Mouse (Mus musculus): Measurements from ENCODE around the gene Aaas. TPM values are rescaled to one million over a fixed set of nuclear protein-coding genes. Genes with fewer than 3 reads are reported as not detected.
A peak's percentile ranks its signal among the peaks of the same experiment; 100 is the strongest.

Gene Aaas
- polyA plus RNA-seq, 1 experiment, result 18.1 TPM

- Histone ChIP-seq H3K9me3 (ENCODE audit: control insufficient read depth, low read length) (no peaks in the 10 kb centered on the region), H3K27me3 (ENCODE audit: control insufficient read depth) (no peaks in the 10 kb centered on the region), H3K36me3 (ENCODE audit: control insufficient read depth) (peaks cover 32% of the 10 kb centered on the region), H3K4me1 (ENCODE audit: control insufficient read depth) (peaks cover 44% of the 10 kb centered on the region), H3K4me3 (replicated peaks) (peak within 1 kb of the TSS; percentile 89)
- no peak for TF ChIP-seq GATA1 (IDR thresholded peaks at IDR 0.05; ENCODE audit: low read length)
- TF ChIP-seq TAL1 (IDR thresholded peaks at IDR 0.05; ENCODE audit: low read length), result no peak
These were observed 54.8 kb downstream of the Aaas start, which contains the start of gene Espl1 for GRCm38 (mm10) chr15:102295633-102296367. TSS of gene Espl1 (plus strand) at chr15:102296266.

Other genes starting within 250 kb of the Aaas start
- gene Spryd3, start 214.5 kb downstream of the Aaas start, polyA plus RNA-seq (2012), result 1.1 and 1.4 TPM in 2 replicates
- 0.05 TPM in 1 of 2 replicates, not detected in the other for gene Igfbp6, start 206.4 kb downstream of the Aaas start, polyA plus RNA-seq (2012)
- 0.12 and 0.18 TPM in 2 replicates for gene Soat2, start 200.2 kb downstream of the Aaas start, polyA plus RNA-seq (2012)
- 0.44 and 0.77 TPM in 2 replicates for gene Zfp740, start 147.5 kb downstream of the Aaas start, polyA plus RNA-seq (2012)
- gene Csad, start 146.0 kb downstream of the Aaas start, polyA plus RNA-seq (2012), result 0.97 and 1.4 TPM in 2 replicates
- 1.4 and 2.1 TPM in 2 replicates for gene Itgb7, start 118.8 kb downstream of the Aaas start, polyA plus RNA-seq (2012)
- gene Rarg, start 93.3 kb downstream of the Aaas start, polyA plus RNA-seq (2012), result 0.09 TPM in 2 replicates
- not detected in 2 replicates for gene Gm9918, start 80.2 kb downstream of the Aaas start, polyA plus RNA-seq (2012)
- gene Mfsd5, start 71.3 kb downstream of the Aaas start, polyA plus RNA-seq (2012), result 3.2 and 3.5 TPM in 2 replicates
- 12.0 and 15.2 TPM in 2 replicates for gene Espl1, start 54.5 kb downstream of the Aaas start, polyA plus RNA-seq (2012)
- 1.2 and 3.3 TPM in 2 replicates for gene Pfdn5, start 24.7 kb downstream of the Aaas start, polyA plus RNA-seq (2012)
- 6.4 and 8.0 TPM in 2 replicates for gene Myg1, start 19.1 kb downstream of the Aaas start, polyA plus RNA-seq (2012)
- not detected in 2 replicates for gene Sp7, start 16.4 kb upstream of the Aaas start, polyA plus RNA-seq (2012)
- gene Sp1, start 55.4 kb upstream of the Aaas start, polyA plus RNA-seq (2012), result 0.32 and 0.93 TPM in 2 replicates
- gene Amhr2, start 94.6 kb upstream of the Aaas start, polyA plus RNA-seq (2012), result 0.03 and 0.08 TPM in 2 replicates
- gene Prr13, start 108.3 kb upstream of the Aaas start, polyA plus RNA-seq (2012), result 28.4 and 73.8 TPM in 2 replicates
- gene Pcbp2, start 119.8 kb upstream of the Aaas start, polyA plus RNA-seq (2012), result 31.3 and 62.4 TPM in 2 replicates
- not detected in 2 replicates for gene Gm10337, start 153.0 kb upstream of the Aaas start, polyA plus RNA-seq (2012)
- 0.01 TPM in 2 replicates for gene Map3k12, start 166.3 kb upstream of the Aaas start, polyA plus RNA-seq (2012)
- 11.9 and 12.1 TPM in 2 replicates for gene Tarbp2, start 167.4 kb upstream of the Aaas start, polyA plus RNA-seq (2012)
- gene Npff, start 174.2 kb upstream of the Aaas start, polyA plus RNA-seq (2012), result 0.16 and 0.17 TPM in 2 replicates

All from erythroblast, embryonic 14.5 days (primary cell).